Mouse (Mus musculus) neutrophil, adult 5-6 weeks (primary cell): ENCODE data around the gene Zfp599. TPM values are rescaled to one million over a fixed set of nuclear protein-coding genes. Genes with fewer than 3 reads are reported as not detected.
"Not testable (repeated sequence)": the region's sequence is repeated elsewhere in the genome, so short reads cannot be mapped to it uniquely, and the experiment has no call there.

ENCODE experiments used
- ATAC-seq: fragments of 151-379, 151-347 bp; 2 replicates; pipeline ENCODE4 v1.8.0; 2017; ENCODE audit warnings: mild to moderate bottlenecking, moderate TSS enrichment; ENCODE audit not compliant: insufficient number of reproducible peaks, poor library complexity, low FRiP score, severe bottlenecking; ENCODE audit errors: extremely low read depth
- total RNA-seq: library from RNA; stranded (forward); fragments of 200-1000 nt; gene quantifications from 2 replicates; pipeline ENCODE4 v1.2.3, GENCODE M21; 2017

Gene Zfp599
- 1.6 and 1.7 TPM in 2 replicates for total RNA-seq

- ATAC-seq, result peak; percentile 88
Measured at GRCm38 (mm10) chr9:22259184-22260091, at the start of gene Zfp599. Zfp599 (minus strand) TSS chr9:22259895.

GRCm38 (mm10) chr9:22307920-22308262 is 48.2 kb upstream of the Zfp599 start:
- ATAC-seq, result not testable (repeated sequence)

- peak; percentile 99 for ATAC-seq
Measured at GRCm38 (mm10) chr9:22307156-22307919, 47.6 kb upstream of the Zfp599 start, which contains the start of gene Zfp810. Zfp810 (minus strand) TSS chr9:22307648.

DNA sequence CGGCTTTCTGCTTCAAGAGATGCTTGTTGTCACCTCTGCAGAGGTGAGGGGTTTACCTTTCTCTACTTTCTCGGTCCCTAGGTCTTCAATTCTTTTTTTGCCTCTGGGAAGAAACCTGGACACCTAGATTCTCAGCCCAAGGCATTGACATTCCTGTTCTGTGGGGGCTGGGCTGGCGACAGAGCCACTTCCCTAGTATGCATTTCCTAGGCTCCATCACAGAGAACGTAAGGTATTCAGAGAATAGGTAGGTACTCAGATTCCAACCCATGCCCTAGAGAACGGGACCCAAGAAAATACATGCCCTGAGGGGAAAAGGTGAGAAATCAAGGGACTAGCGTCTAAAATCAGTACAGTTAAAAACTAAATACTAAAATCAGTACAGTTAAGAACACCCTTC is 47.0 kb upstream of the Zfp599 start:
- no peak for ATAC-seq

- no peak for ATAC-seq
Measured at GRCm38 (mm10) chr9:22302199-22302598, 42.5 kb upstream of the Zfp599 start.

GRCm38 (mm10) chr9:22278733-22279132 is 19.0 kb upstream of the Zfp599 start:
- ATAC-seq, result no peak

DNA sequence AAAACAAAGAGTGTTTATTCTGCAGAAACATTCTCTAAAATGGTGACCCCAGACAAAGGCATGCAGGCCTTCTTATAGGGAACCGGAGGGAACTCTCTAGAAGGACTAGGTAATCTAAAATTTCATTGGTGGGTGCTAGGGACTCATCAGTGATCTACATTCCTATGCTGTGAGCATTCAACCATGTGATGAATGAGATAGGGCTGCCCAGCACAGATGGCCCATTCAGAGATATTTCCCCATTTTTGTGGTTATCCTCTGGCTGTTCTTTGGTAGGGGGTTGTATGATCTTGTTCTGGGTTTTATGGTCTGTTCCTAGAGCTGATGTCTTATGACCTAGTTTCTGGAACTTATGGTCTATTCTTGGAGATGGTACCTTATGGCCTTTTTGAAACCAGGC is 9.2 kb upstream of the Zfp599 start:
- ATAC-seq, result no peak

GRCm38 (mm10) chr9:22262611-22263010 is 2.9 kb upstream of the Zfp599 start:
- no peak for ATAC-seq

DNA sequence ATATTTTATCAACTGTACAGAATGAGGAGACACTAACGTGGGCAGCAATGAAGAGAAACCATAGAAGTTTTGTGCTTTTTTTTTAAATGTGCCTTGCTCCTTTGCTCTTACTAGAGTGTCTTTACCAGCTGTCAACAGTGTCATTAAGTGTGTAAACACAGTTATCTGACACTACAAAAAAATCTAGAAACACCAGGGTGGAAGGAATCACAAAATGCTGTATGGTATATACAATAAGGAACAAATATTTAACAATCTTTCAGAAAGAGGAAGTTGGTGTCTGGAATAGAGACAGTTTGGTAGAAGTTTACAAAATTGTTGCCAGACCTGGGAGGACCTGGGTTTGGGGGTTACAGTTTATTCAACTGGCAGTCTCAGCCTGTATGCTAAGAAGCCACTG is 1.9 kb upstream of the Zfp599 start:
- ATAC-seq, result no peak

DNA sequence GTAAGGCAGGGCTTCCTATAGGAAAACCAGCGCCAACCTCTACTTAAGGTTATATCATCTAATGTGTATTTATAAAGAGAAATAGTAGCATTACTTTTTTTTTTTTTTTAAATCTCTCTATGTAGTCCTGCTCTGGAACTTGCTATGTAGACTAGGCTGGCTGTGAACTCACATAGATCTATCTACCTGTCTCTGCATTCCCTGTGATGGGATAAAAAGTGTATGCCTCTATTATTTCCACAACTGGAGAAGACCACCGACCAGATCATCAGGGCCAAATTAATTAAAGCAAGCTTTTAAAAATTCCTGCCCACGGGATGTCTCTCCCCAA is 362 bp upstream of the Zfp599 start:
- ATAC-seq, result no peak

DNA sequence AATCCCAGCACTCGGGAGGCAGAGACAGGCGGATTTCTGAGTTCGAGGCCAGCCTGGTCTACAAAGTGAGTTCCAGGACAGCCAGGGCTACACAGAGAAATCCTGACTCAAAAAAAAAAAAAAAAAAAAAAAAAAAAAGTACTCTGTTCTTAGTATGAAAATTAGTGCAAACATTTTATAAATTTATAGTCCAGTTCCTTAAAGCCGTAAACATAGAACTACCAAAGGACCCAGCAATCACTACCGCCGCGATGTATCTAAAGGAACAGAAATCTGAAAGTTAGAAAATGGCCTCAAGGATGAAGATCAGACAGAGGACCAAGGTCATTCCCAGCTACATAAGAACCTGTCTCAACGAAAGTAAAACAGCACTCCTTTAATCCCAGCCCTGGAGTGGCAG is 911 bp downstream of the Zfp599 start:
- ATAC-seq, result no peak

DNA sequence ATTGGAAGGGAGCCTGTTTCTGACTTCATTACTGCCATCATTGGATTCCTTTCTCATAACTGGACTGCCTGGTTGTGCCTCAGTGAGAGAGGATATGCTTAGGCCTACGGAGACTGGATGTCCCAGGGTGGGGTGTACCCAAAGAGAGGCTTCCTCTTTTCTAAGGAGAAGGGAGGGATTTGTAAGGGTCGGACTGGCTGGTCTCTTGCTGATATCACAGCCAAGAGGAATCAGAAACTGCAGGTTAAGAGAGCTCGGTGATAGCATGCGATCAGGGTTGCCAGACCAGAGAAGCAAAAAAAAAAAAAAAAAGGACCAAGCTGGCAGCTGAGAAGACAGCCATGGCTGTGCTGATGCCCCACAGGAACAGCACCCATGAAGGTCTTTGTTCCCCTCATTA is 3.1 kb downstream of the Zfp599 start:
- ATAC-seq, result no peak

- no peak for ATAC-seq
Measured at GRCm38 (mm10) chr9:22244242-22244641, 15.5 kb downstream of the Zfp599 start.

DNA sequence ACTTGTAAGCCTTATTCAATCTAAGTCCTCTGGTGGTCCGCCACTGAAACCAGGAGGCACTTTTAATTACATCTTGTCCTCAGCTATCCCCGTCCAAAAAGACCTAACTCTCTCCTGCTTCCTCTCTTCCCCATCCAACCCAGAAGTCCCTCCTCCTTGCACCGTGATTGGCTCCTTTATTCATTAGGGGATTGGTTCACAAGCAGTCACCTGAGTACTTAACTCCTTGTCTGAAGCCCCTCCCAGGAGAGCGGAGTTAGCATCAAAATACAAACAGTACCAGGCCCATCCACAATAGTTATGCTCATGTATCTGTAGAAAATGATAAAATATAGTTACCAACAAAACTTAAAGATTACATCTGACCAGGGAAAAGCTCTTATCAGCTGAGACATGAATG is 19.7 kb downstream of the Zfp599 start:
- ATAC-seq, result no peak

- peak; percentile 33; the same call in 1 of the 2 replicates for ATAC-seq
Measured at GRCm38 (mm10) chr9:22230556-22230955, 29.1 kb downstream of the Zfp599 start.

DNA sequence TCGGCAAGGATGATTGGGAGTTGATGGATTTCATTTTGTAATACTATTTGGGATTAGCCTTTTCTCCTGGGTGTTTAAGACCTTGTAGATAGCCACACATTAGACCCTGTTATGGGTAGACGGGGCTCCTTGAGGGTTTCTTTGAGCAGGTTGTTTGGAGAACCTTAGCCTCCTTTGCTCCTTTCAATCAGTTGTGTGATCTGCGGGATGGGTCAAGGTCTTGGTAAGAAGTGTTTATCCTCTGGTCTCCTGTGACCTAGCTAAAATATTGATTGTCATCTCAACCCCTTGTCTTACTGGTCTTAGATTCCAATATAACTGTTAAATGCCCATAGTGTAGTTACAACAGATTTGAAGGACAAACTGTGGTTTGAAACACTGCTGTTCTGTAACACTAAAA is 29.6 kb downstream of the Zfp599 start:
- ATAC-seq, result no peak

DNA sequence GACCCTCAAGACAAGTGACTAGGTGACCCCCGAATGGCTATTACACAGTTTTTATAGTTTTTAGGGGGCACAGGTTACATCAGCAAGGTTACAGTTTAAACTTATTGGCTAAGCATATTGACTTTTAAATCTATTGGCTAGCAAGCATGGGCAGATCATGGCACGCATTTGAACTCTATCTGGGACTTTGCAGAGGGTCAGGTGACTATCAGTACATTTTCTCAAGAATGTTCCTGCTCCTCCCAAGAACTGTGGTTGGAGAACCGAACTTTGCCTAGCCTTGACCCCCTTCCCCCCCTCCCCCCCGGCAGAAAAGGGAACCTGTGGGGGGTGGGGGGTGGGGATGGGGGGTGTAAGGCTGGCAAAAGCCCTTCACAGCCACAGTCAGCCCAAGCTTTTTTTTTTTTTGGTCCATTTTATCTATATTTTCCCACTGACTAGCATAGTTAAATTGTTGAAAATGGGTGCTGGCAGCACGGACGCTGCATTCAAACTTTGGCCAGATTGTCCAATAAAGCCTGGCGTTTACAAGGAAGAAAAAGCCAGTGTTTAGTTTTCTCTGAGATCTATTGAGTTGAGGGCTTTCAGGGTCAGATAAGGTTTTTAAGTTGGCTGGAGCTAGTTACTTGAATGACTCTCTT is 30.2 kb downstream of the Zfp599 start:
- no peak for ATAC-seq

- ATAC-seq, result no peak
Measured at GRCm38 (mm10) chr9:22226846-22227245, 32.8 kb downstream of the Zfp599 start.

GRCm38 (mm10) chr9:22226389-22226673 is 33.4 kb downstream of the Zfp599 start:
- ATAC-seq, result not testable (repeated sequence)
